Mouse (Mus musculus): ENCODE results near the gene Rfx7. TPM values are rescaled to one million over a fixed set of nuclear protein-coding genes. Genes with fewer than 3 reads are reported as not detected.

Gene Rfx7
- polyA plus RNA-seq, 1 experiment from 2014 or later = 24.9 TPM

DNA sequence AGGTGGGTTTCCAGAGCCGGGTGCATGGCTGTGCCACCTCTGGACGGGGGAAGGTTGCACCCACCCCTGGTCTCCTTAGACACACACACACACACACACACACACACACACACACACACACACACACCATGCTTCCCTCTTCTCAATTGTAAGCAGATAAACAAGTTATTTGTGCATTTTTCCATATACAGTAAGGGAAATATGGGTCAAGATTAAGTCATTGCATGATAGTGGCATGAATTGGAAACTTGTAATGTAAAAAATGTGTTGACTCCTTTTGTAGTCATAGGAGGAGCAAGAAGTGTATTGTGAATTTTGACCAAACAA is 1.0 kb downstream of the Rfx7 start:
- H3K4me2 ChIP-seq = peak overlapping the region; percentile 76
- ATAC-seq (ENCODE audit: low FRiP score) = no peak
- 0% methylated on average over 2 of the region's 2 CpGs for WGBS

GRCm38 (mm10) chr9:72534985-72535384 is 2.9 kb downstream of the Rfx7 start:
- Histone ChIP-seq H3K36me3 (ENCODE audit: control insufficient read depth, insufficient read depth, low read length) (no peaks in the 10 kb centered on the region), H3K4me2 (no peak overlapping the region), H3K9me3 (ENCODE audit: control insufficient read depth, low read length) (no peaks in the 10 kb centered on the region), H3K4me1 (ENCODE audit: control insufficient read depth, insufficient read depth, low read length) (peaks cover 8% of the 10 kb centered on the region), H3K27me3 (ENCODE audit: control insufficient read depth, insufficient read depth, low read length) (no peaks in the 10 kb centered on the region), H3K4me3 (ENCODE audit: low read depth, low read length) (no peak overlapping the region), H3K27ac (ENCODE audit: low read depth, low read length) (no peak overlapping the region), H3K9ac (ENCODE audit: low read length) (no peak overlapping the region)
- WGBS = 96% methylated on average over 2 of the region's 2 CpGs
- no peak for DNase-seq (ENCODE audit: low spot score, missing footprints)
- no peak for ATAC-seq (ENCODE audit: low FRiP score)

More for the DNA sequence above, 1.0 kb downstream of the Rfx7 start:
- no peak for DNase-seq (ENCODE audit: low spot score, missing footprints)
- H3K27me3 ChIP-seq (ENCODE audit: control insufficient read depth, insufficient read depth, low read length) = no peaks in the 10 kb centered on the region
- H3K4me3 ChIP-seq (ENCODE audit: low read depth, low read length) = peak overlapping the region; percentile 94
- H3K36me3 ChIP-seq (ENCODE audit: control insufficient read depth, insufficient read depth, low read length) = no peaks in the 10 kb centered on the region
- H3K4me1 ChIP-seq (ENCODE audit: control insufficient read depth, insufficient read depth, low read length) = peaks cover 8% of the 10 kb centered on the region
- H3K9me3 ChIP-seq (ENCODE audit: control insufficient read depth, low read length) = no peaks in the 10 kb centered on the region
- peak overlapping the region; percentile 99 for H3K27ac ChIP-seq (ENCODE audit: low read depth, low read length)
- H3K9ac ChIP-seq (ENCODE audit: low read length) = peak overlapping the region; percentile 98

- Histone ChIP-seq H3K9me3 (ENCODE audit: control insufficient read depth, low read length) (no peaks in the 10 kb centered on the region), H3K27me3 (ENCODE audit: control insufficient read depth, insufficient read depth, low read length) (no peaks in the 10 kb centered on the region), H3K4me3 (ENCODE audit: low read depth, low read length) (no peak overlapping the region), H3K36me3 (ENCODE audit: control insufficient read depth, insufficient read depth, low read length) (no peaks in the 10 kb centered on the region), H3K27ac (ENCODE audit: low read depth, low read length) (no peak overlapping the region), H3K4me1 (ENCODE audit: control insufficient read depth, insufficient read depth, low read length) (peaks cover 8% of the 10 kb centered on the region), H3K9ac (ENCODE audit: low read length) (no peak overlapping the region), H3K4me2 (no peak overlapping the region)
- DNase-seq (ENCODE audit: low spot score, missing footprints) (no peak), ATAC-seq (ENCODE audit: low FRiP score) (no peak)
- WGBS = 95% methylated on average over 3 of the region's 3 CpGs
These were observed 3.4 kb downstream of the Rfx7 start for GRCm38 (mm10) chr9:72535394-72535793.

DNA sequence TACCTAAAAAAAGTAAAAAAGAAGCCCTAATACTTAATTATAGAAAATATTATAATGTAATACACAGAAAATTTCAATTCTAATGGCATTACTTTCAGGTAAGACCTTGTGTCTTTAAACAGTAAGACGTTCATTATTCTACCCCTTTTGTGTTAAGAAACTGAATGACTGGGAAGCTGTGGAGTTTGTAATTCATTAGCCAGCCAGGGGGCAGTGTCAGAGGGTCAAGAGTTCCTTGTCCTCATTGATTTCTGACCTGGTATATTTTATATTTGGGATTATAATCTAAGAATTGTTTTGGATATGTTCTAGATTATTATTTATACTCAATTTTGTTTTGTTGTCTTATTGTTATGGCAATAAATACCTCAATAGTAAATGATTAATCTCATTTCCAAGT is 5.0 kb downstream of the Rfx7 start:
- Histone ChIP-seq H3K36me3 (ENCODE audit: control insufficient read depth, insufficient read depth, low read length) (no peaks in the 10 kb centered on the region), H3K27ac (ENCODE audit: low read depth, low read length) (no peak overlapping the region), H3K4me2 (no peak overlapping the region), H3K4me1 (ENCODE audit: control insufficient read depth, insufficient read depth, low read length) (0 out of 2 replicates have a peak, but pooled peaks cover 2% of the 10 kb centered on the region), H3K27me3 (ENCODE audit: control insufficient read depth, insufficient read depth, low read length) (no peaks in the 10 kb centered on the region), H3K4me3 (ENCODE audit: low read depth, low read length) (no peak overlapping the region), H3K9me3 (ENCODE audit: control insufficient read depth, low read length) (no peaks in the 10 kb centered on the region), H3K9ac (ENCODE audit: low read length) (no peak overlapping the region)
- no peak for ATAC-seq (ENCODE audit: low FRiP score)
- 47% methylated on average over 1 of the region's 1 CpGs for WGBS
- no peak for DNase-seq (ENCODE audit: low spot score, missing footprints)

GRCm38 (mm10) chr9:72543590-72543989 is 11.6 kb downstream of the Rfx7 start:
- no peak overlapping the region for H3K27ac ChIP-seq (ENCODE audit: low read depth, low read length)
- no peak for ATAC-seq (ENCODE audit: low FRiP score)
- no peak overlapping the region for H3K4me3 ChIP-seq (ENCODE audit: low read depth, low read length)
- H3K36me3 ChIP-seq (ENCODE audit: control insufficient read depth, insufficient read depth, low read length) = no peaks in the 10 kb centered on the region
- no peaks in the 10 kb centered on the region for H3K4me1 ChIP-seq (ENCODE audit: control insufficient read depth, insufficient read depth, low read length)
- no peak for DNase-seq (ENCODE audit: low spot score, missing footprints)
- H3K9me3 ChIP-seq (ENCODE audit: control insufficient read depth, low read length) = no peaks in the 10 kb centered on the region
- H3K27me3 ChIP-seq (ENCODE audit: control insufficient read depth, insufficient read depth, low read length) = no peaks in the 10 kb centered on the region
- H3K4me2 ChIP-seq = no peak overlapping the region
- no peak overlapping the region for H3K9ac ChIP-seq (ENCODE audit: low read length)

DNA sequence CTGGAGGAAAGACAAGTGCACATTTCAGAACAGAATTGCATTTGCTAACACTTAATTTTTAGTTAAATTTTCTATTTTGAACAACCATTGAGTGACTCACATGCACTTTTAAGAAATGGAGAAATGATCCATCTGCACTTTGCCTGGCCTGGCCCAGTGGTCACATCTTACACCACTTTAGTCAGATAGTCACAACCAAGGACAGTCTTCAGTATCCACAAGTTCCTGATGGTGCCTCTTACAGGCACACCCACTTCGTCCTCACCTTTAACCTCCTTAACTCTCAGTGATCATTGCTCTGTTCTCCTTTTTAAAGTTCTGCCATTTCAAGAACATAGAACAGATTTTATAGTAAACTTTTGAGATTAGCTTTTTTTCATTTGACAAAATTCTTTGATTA is 26.7 kb downstream of the Rfx7 start:
- H3K36me3 ChIP-seq (ENCODE audit: control insufficient read depth, insufficient read depth, low read length) = no peaks in the 10 kb centered on the region
- H3K9me3 ChIP-seq (ENCODE audit: control insufficient read depth, low read length) = no peaks in the 10 kb centered on the region
- no peak overlapping the region for H3K27ac ChIP-seq (ENCODE audit: low read depth, low read length)
- no peak for ATAC-seq (ENCODE audit: low FRiP score)
- H3K27me3 ChIP-seq (ENCODE audit: control insufficient read depth, insufficient read depth, low read length) = no peaks in the 10 kb centered on the region
- no peaks in the 10 kb centered on the region for H3K4me1 ChIP-seq (ENCODE audit: control insufficient read depth, insufficient read depth, low read length)
- no peak overlapping the region for H3K4me3 ChIP-seq (ENCODE audit: low read depth, low read length)
- no peak for DNase-seq (ENCODE audit: low spot score, missing footprints)
- H3K4me2 ChIP-seq = no peak overlapping the region
- H3K9ac ChIP-seq (ENCODE audit: low read length) = no peak overlapping the region
- 81% methylated on average over 1 of the region's 1 CpGs for WGBS

DNA sequence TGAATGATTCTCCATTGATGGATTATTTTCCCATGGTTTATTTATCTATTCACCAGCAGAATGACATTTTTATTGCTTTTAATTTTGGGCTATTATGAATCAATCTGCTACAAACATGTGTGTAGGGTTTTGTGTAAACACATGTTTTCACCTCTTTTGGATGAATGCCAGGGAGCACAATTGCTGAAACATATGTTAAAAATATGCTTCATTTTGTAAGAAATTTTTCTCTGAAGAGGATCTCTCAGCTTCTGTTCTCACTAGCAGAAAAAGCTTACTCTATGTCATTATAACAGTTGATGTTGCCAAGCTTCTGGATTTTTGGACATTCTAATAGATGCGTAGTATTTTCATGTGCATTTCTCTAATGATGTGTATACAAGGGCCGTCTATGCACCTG is 28.3 kb downstream of the Rfx7 start:
- Histone ChIP-seq H3K4me3 (ENCODE audit: low read depth, low read length) (no peak overlapping the region), H3K27me3 (ENCODE audit: control insufficient read depth, insufficient read depth, low read length) (no peaks in the 10 kb centered on the region), H3K36me3 (ENCODE audit: control insufficient read depth, insufficient read depth, low read length) (no peaks in the 10 kb centered on the region), H3K9ac (ENCODE audit: low read length) (no peak overlapping the region), H3K4me1 (ENCODE audit: control insufficient read depth, insufficient read depth, low read length) (no peaks in the 10 kb centered on the region), H3K9me3 (ENCODE audit: control insufficient read depth, low read length) (no peaks in the 10 kb centered on the region), H3K27ac (ENCODE audit: low read depth, low read length) (no peak overlapping the region), H3K4me2 (no peak overlapping the region)
- ATAC-seq (ENCODE audit: low FRiP score) = no peak
- WGBS = 94% methylated on average over 2 of the region's 2 CpGs
- no peak for DNase-seq (ENCODE audit: low spot score, missing footprints)

GRCm38 (mm10) chr9:72563277-72563676 is 31.2 kb downstream of the Rfx7 start:
- no peaks in the 10 kb centered on the region for H3K9me3 ChIP-seq (ENCODE audit: control insufficient read depth, low read length)
- no peak overlapping the region for H3K27ac ChIP-seq (ENCODE audit: low read depth, low read length)
- no peak overlapping the region for H3K4me2 ChIP-seq
- H3K4me3 ChIP-seq (ENCODE audit: low read depth, low read length) = no peak overlapping the region
- DNase-seq (ENCODE audit: low spot score, missing footprints) = no peak
- H3K36me3 ChIP-seq (ENCODE audit: control insufficient read depth, insufficient read depth, low read length) = no peaks in the 10 kb centered on the region
- H3K9ac ChIP-seq (ENCODE audit: low read length) = no peak overlapping the region
- ATAC-seq (ENCODE audit: low FRiP score) = no peak
- 90% methylated on average over 3 of the region's 3 CpGs for WGBS
- no peaks in the 10 kb centered on the region for H3K27me3 ChIP-seq (ENCODE audit: control insufficient read depth, insufficient read depth, low read length)
- H3K4me1 ChIP-seq (ENCODE audit: control insufficient read depth, insufficient read depth, low read length) = no peaks in the 10 kb centered on the region

DNA sequence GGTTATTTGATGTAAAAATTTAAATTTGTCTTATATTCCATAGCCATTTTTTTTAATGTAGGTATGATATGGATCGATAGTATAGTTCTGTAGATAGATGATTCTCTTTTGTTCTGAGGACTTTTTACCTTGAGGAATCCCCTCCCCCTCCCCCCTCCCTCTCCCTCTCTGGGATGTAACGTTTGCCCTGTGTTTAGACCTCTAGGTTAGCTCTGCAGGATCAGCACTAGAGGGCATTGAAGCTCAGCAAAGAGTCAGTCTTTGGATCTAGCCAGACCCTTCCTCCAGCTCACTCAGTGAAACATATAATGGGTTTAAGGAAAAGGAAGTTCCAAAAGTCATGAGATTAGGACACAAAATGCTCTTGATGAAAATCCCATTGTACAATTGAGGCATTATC is 35.1 kb downstream of the Rfx7 start:
- no peak for ATAC-seq (ENCODE audit: low FRiP score)
- H3K4me3 ChIP-seq (ENCODE audit: low read depth, low read length) = no peak overlapping the region
- no peaks in the 10 kb centered on the region for H3K36me3 ChIP-seq (ENCODE audit: control insufficient read depth, insufficient read depth, low read length)
- WGBS = 54% methylated on average over 2 of the region's 2 CpGs
- no peaks in the 10 kb centered on the region for H3K9me3 ChIP-seq (ENCODE audit: control insufficient read depth, low read length)
- no peaks in the 10 kb centered on the region for H3K4me1 ChIP-seq (ENCODE audit: control insufficient read depth, insufficient read depth, low read length)
- H3K9ac ChIP-seq (ENCODE audit: low read length) = no peak overlapping the region
- no peak overlapping the region for H3K4me2 ChIP-seq
- H3K27me3 ChIP-seq (ENCODE audit: control insufficient read depth, insufficient read depth, low read length) = no peaks in the 10 kb centered on the region
- no peak overlapping the region for H3K27ac ChIP-seq (ENCODE audit: low read depth, low read length)
- no peak for DNase-seq (ENCODE audit: low spot score, missing footprints)

DNA sequence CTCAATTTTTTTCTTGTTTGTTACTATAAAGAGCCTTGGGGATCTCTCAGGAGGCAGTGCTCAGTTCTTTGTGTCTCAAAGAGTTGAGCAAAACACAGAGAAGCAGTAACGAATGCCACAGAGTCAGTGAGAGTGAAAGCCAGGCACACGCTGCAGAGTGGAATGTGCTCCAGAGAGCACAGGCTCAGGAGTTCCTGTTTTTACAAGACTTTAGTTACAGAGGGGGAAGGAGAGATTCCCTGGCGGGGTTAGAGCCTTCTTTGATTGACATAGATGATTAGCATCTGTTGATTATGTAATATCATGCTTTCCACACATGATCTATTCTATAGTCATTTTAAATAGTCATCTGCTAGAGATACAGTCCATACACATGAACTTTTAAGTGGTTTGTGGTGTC is 48.2 kb downstream of the Rfx7 start:
- no peaks in the 10 kb centered on the region for H3K27me3 ChIP-seq (ENCODE audit: control insufficient read depth, insufficient read depth, low read length)
- ATAC-seq (ENCODE audit: low FRiP score) (no peak), DNase-seq (ENCODE audit: low spot score, missing footprints) (no peak)
- H3K9ac ChIP-seq (ENCODE audit: low read length) = no peak overlapping the region
- H3K9me3 ChIP-seq (ENCODE audit: control insufficient read depth, low read length) = no peaks in the 10 kb centered on the region
- peaks cover 2% of the 10 kb centered on the region; the same call in 1 of the 2 replicates for H3K36me3 ChIP-seq (ENCODE audit: control insufficient read depth, insufficient read depth, low read length)
- 53% methylated on average over 3 of the region's 3 CpGs for WGBS
- H3K4me2 ChIP-seq = no peak overlapping the region
- no peaks in the 10 kb centered on the region for H3K4me1 ChIP-seq (ENCODE audit: control insufficient read depth, insufficient read depth, low read length)
- H3K4me3 ChIP-seq (ENCODE audit: low read depth, low read length) = no peak overlapping the region
- H3K27ac ChIP-seq (ENCODE audit: low read depth, low read length) = no peak overlapping the region
